Mouse (Mus musculus) bone marrow macrophage, adult 2 months (primary cell): Measurements from ENCODE around the gene Stox2.

Source experiments
- CTCF ChIP-seq: IDR thresholded peaks from 2 replicates; pipeline ENCODE4 v1.5.1; 2012; ENCODE audit warnings: low read depth, mild to moderate bottlenecking, low read length, moderate library complexity
- POLR2A ChIP-seq: IDR thresholded peaks from 2 replicates; pipeline ENCODE4 v1.6.1; 2012; ENCODE audit warnings: mild to moderate bottlenecking, low read depth, low read length, borderline replicate concordance

DNA sequence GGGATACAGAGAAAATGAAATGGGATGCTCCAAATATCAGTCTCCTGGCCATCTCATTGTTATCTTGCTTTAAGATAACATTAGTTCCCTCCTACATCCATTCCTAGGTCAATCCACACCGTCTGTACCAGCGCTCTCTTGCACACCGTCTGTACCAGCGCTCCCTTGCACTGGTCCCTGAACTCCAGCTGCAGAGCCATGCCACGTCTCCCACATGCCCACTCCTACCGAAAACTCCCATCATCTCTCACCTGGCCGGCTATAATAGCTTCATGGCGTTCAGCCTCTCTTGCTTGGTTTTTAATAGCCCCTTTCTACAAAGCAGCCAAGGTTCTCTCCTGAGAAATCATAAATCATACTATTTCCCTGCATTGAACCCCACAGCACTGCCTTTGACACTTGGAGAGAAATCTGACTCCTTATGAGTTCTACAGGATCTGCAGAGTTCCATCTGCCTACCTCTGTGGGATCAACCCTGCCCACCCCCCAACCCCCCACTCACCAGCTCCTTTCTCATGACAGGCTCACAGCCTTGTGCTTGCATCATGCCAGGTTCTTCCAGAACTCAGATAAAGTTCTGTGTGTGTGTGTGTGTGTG lies 239.4 kb downstream of the Stox2 start:
- no peak for TF ChIP-seq CTCF
- no peak for TF ChIP-seq POLR2A
